Mouse (Mus musculus): ENCODE measurements around the gene Cep128. TPM values are rescaled to one million over a fixed set of nuclear protein-coding genes. Genes with fewer than 3 reads are reported as not detected.

Gene Cep128
- polyA plus RNA-seq, 1 experiment from 2014 or later = 12.9 TPM

DNA sequence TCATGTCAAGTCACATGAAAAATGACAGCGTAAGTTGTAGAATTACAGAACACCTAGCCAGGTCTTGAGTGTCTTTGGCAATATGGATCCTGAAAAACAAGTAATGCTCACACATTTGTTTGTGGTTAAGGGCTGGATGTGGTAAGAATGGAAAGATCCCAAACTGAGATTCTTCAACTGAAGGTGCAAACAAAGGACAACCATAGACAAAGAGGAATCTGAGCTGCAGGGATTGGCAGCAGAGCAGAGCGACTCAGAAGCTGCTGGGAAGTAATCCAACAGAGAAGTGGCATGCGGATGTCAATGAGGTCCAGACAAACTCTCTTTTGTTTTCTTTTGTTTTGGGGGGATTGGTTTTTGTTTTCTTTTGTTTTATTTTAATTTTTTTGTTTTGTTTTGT is 121.4 kb downstream of the Cep128 start:
- H3K27me3 ChIP-seq (ENCODE audit: control insufficient read depth, insufficient read depth, low read length) = no peaks in the 10 kb centered on the region
- H3K36me3 ChIP-seq (ENCODE audit: control insufficient read depth, insufficient read depth, low read length) = no peaks in the 10 kb centered on the region
- H3K9me3 ChIP-seq (ENCODE audit: control insufficient read depth, low read length) = no peaks in the 10 kb centered on the region
- H3K9ac ChIP-seq (ENCODE audit: low read length) = no peak overlapping the region
- ATAC-seq (replicated peaks; ENCODE audit: low FRiP score) (no peak), DNase-seq (ENCODE audit: low spot score) (no peak)
- WGBS = 71% methylated on average over 3 of the region's 3 CpGs
- H3K4me1 ChIP-seq (replicated peaks; ENCODE audit: control insufficient read depth, insufficient read depth, low read length) = peaks cover 2% of the 10 kb centered on the region; the same call in 1 of the 2 replicates
- H3K27ac ChIP-seq (ENCODE audit: low read depth, low read length) = no peak overlapping the region
- H3K4me2 ChIP-seq (ENCODE audit: low read depth, low read length, severe bottlenecking) = no peak overlapping the region
- no peak overlapping the region for H3K4me3 ChIP-seq (ENCODE audit: low read depth, low read length)

DNA sequence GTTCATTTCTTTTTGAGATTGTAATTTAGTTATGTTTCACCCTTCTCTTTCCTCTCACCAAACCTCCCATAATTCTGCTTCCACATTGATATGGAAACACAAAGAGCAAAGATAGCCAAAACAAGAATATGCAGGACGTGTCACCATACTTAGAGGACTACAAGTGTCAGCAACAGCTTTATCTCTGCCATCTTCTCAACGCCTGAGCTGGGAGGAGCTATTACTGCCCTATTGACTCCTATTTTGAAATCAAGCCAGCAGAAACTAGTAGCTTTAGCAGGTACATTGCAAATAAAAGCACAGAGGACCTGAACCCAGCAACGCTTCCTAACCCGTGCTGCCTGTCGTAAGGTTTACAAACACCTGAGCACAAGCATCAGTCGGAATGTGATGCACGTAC is 127.9 kb downstream of the Cep128 start:
- DNase-seq (ENCODE audit: low spot score) = no peak
- 93% methylated on average over 7 of the region's 7 CpGs for WGBS
- no peak overlapping the region for H3K9ac ChIP-seq (ENCODE audit: low read length)

DNA sequence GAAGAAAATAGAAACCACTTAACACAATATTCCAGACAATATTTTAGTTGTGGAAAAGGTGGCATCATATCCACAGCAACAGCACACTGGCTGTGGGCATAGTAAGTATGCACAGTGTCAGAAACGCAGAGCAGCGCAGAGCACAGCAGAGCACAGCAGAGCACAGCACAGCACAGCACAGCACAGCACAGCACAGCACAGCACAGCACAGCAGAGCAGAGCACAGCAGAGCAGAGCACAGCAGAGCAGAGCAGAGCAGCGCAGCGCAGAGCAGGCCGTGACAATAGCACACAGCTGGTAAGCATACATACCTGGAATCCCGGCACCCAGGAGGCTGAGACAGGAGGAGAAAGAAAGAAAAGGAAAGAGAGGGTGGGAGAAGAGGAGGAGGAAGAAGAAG is 129.4 kb downstream of the Cep128 start:
- Histone ChIP-seq H3K4me1 (replicated peaks; ENCODE audit: control insufficient read depth, insufficient read depth, low read length) (peaks cover 2% of the 10 kb centered on the region; the same call in 1 of the 2 replicates), H3K4me3 (ENCODE audit: low read depth, low read length) (no peak overlapping the region), H3K9me3 (ENCODE audit: control insufficient read depth, low read length) (no peaks in the 10 kb centered on the region), H3K27ac (ENCODE audit: low read depth, low read length) (no peak overlapping the region), H3K27me3 (ENCODE audit: control insufficient read depth, insufficient read depth, low read length) (no peaks in the 10 kb centered on the region), H3K4me2 (ENCODE audit: low read depth, low read length, severe bottlenecking) (no peak overlapping the region), H3K36me3 (ENCODE audit: control insufficient read depth, insufficient read depth, low read length) (no peaks in the 10 kb centered on the region), H3K9ac (ENCODE audit: low read length) (no peak overlapping the region)
- ATAC-seq (replicated peaks; ENCODE audit: low FRiP score) = no peak
- DNase-seq (ENCODE audit: low spot score) = peak; percentile 60
- 92% methylated on average over 6 of the region's 6 CpGs for WGBS

More for the DNA sequence above, 127.9 kb downstream of the Cep128 start:
- Histone ChIP-seq H3K27me3 (ENCODE audit: control insufficient read depth, insufficient read depth, low read length) (no peaks in the 10 kb centered on the region), H3K4me3 (ENCODE audit: low read depth, low read length) (no peak overlapping the region), H3K4me1 (replicated peaks; ENCODE audit: control insufficient read depth, insufficient read depth, low read length) (peaks cover 2% of the 10 kb centered on the region; the same call in 1 of the 2 replicates), H3K9me3 (ENCODE audit: control insufficient read depth, low read length) (no peaks in the 10 kb centered on the region), H3K27ac (ENCODE audit: low read depth, low read length) (no peak overlapping the region), H3K36me3 (ENCODE audit: control insufficient read depth, insufficient read depth, low read length) (no peaks in the 10 kb centered on the region), H3K4me2 (ENCODE audit: low read depth, low read length, severe bottlenecking) (no peak overlapping the region)
- ATAC-seq (replicated peaks; ENCODE audit: low FRiP score) = no peak

DNA sequence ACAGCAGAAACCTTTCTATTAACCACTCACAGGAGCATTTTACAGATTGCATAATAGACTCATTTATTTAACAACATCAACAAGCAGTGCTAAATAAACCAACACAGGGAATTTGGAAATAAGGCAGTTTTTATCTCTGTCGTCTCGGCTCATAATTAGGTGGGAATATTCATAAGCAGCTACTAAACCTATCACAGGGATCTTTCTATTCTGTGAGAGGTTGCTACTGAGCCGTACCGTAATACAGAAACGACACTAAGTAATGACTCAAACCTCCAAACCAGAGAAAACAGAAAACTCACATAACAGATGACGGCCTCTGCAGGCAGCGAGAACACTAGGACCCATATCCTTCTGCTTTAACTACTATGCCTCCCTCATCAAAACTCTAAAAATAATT is 163.6 kb downstream of the Cep128 start:
- Histone ChIP-seq H3K9ac (ENCODE audit: low read length) (no peak overlapping the region), H3K4me3 (ENCODE audit: low read depth, low read length) (no peak overlapping the region), H3K27ac (ENCODE audit: low read depth, low read length) (no peak overlapping the region), H3K9me3 (ENCODE audit: control insufficient read depth, low read length) (no peaks in the 10 kb centered on the region), H3K4me2 (ENCODE audit: low read depth, low read length, severe bottlenecking) (no peak overlapping the region), H3K36me3 (ENCODE audit: control insufficient read depth, insufficient read depth, low read length) (no peaks in the 10 kb centered on the region), H3K27me3 (ENCODE audit: control insufficient read depth, insufficient read depth, low read length) (no peaks in the 10 kb centered on the region), H3K4me1 (replicated peaks; ENCODE audit: control insufficient read depth, insufficient read depth, low read length) (no peaks in the 10 kb centered on the region)
- DNase-seq (ENCODE audit: low spot score) = no peak
- 91% methylated on average over 7 of the region's 7 CpGs for WGBS
- no peak for ATAC-seq (replicated peaks; ENCODE audit: low FRiP score)

DNA sequence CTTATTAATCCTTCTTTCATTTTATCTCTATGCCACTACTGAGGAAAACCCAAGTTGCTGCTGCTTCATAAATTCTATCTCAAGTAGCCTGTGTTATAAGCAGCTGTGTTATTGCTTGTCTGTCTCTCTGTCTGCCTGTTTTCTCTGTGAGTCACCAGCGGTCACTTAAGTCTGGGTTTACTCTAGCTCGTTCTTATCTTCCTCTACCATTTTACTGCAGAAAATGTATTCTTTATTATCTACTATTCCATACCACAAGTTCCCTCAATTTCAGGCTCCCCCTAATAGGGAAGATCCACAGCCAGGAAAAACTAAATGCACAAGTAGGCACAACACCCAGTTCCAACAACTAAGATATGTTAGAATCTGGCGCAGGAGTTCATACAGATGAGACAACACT is 178.7 kb downstream of the Cep128 start:
- H3K9me3 ChIP-seq (ENCODE audit: control insufficient read depth, low read length) = no peaks in the 10 kb centered on the region
- H3K27me3 ChIP-seq (ENCODE audit: control insufficient read depth, insufficient read depth, low read length) = no peaks in the 10 kb centered on the region
- DNase-seq (ENCODE audit: low spot score) (no peak), ATAC-seq (replicated peaks; ENCODE audit: low FRiP score) (no peak)
- no peak overlapping the region for H3K4me3 ChIP-seq (ENCODE audit: low read depth, low read length)
- H3K27ac ChIP-seq (ENCODE audit: low read depth, low read length) = no peak overlapping the region
- no peak overlapping the region for H3K9ac ChIP-seq (ENCODE audit: low read length)
- 0 out of 2 replicates have a peak, but pooled peaks cover 1% of the 10 kb centered on the region for H3K4me1 ChIP-seq (replicated peaks; ENCODE audit: control insufficient read depth, insufficient read depth, low read length)
- 92% methylated on average over 3 of the region's 3 CpGs for WGBS
- H3K36me3 ChIP-seq (ENCODE audit: control insufficient read depth, insufficient read depth, low read length) = no peaks in the 10 kb centered on the region
- H3K4me2 ChIP-seq (ENCODE audit: low read depth, low read length, severe bottlenecking) = no peak overlapping the region

DNA sequence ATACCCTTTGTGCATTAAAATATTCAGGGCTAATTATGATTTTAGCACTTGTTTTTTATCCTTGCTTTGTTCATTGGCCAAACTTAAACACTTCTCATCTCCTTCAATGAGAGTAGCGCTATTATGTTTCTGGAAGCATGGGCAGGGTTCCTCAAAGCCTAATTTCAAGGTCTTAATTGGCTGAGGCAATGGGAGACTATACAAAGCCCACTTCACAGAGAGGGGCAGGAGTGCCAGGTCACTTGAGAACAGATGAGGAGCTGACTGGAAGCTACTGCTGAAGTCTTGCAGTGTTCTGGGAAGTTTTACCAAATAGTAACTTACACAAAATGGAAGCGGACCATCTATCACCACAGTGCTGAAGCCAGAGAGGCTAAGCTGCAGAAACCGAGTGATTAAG is 179.9 kb downstream of the Cep128 start:
- no peaks in the 10 kb centered on the region for H3K27me3 ChIP-seq (ENCODE audit: control insufficient read depth, insufficient read depth, low read length)
- H3K9me3 ChIP-seq (ENCODE audit: control insufficient read depth, low read length) = no peaks in the 10 kb centered on the region
- DNase-seq (ENCODE audit: low spot score) = no peak
- ATAC-seq (replicated peaks; ENCODE audit: low FRiP score) = peak; percentile 93
- H3K27ac ChIP-seq (ENCODE audit: low read depth, low read length) = no peak overlapping the region
- no peak overlapping the region for H3K4me3 ChIP-seq (ENCODE audit: low read depth, low read length)
- 0 out of 2 replicates have a peak, but pooled peaks cover 1% of the 10 kb centered on the region for H3K4me1 ChIP-seq (replicated peaks; ENCODE audit: control insufficient read depth, insufficient read depth, low read length)
- no peak overlapping the region for H3K4me2 ChIP-seq (ENCODE audit: low read depth, low read length, severe bottlenecking)
- H3K9ac ChIP-seq (ENCODE audit: low read length) = no peak overlapping the region
- 52% methylated on average over 3 of the region's 3 CpGs for WGBS
- H3K36me3 ChIP-seq (ENCODE audit: control insufficient read depth, insufficient read depth, low read length) = no peaks in the 10 kb centered on the region

DNA sequence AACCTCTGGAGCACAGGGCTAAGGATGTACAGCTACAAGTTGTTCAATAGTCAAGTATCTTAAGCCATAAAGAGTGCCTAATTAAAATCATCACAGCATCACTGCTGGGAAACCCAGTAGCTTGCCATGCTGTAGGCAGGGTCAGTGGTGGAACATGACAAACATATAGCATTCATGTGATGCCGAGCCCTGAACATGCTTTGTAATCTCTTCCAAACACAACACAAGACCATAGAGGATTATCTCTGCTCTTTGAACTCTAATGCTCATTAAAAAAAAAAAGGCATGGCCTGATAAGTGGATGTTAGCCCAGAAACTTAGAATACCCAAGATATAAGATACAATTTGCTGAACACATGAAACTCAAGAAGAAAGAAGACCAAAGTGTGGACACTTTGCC is 181.7 kb downstream of the Cep128 start:
- H3K27ac ChIP-seq (ENCODE audit: low read depth, low read length) = no peak overlapping the region
- 0 out of 2 replicates have a peak, but pooled peaks cover 1% of the 10 kb centered on the region for H3K4me1 ChIP-seq (replicated peaks; ENCODE audit: control insufficient read depth, insufficient read depth, low read length)
- H3K4me2 ChIP-seq (ENCODE audit: low read depth, low read length, severe bottlenecking) = no peak overlapping the region
- no peak overlapping the region for H3K9ac ChIP-seq (ENCODE audit: low read length)
- DNase-seq (ENCODE audit: low spot score) (no peak), ATAC-seq (replicated peaks; ENCODE audit: low FRiP score) (no peak)
- 59% methylated on average over 1 of the region's 1 CpGs for WGBS
- no peaks in the 10 kb centered on the region for H3K27me3 ChIP-seq (ENCODE audit: control insufficient read depth, insufficient read depth, low read length)
- H3K9me3 ChIP-seq (ENCODE audit: control insufficient read depth, low read length) = no peaks in the 10 kb centered on the region
- H3K4me3 ChIP-seq (ENCODE audit: low read depth, low read length) = no peak overlapping the region
- no peaks in the 10 kb centered on the region for H3K36me3 ChIP-seq (ENCODE audit: control insufficient read depth, insufficient read depth, low read length)

DNA sequence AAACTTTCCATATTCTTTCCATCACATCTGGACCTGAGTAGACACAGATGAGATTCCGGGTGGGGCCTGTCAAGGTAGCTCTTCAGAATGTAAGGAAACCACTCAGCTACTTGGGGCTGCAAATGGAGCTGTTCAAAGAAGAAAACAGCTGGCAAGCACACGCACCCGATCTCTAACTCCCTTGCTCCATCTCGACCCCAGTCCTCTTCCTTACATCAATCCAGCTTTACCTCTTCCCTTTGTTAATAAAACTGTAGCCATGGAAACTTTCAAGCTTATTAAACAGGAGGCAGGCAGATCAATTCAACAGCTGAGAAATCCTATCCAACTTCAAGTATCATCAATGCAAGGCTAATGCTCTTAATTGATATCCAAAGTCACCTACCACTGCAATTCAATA is 195.1 kb downstream of the Cep128 start:
- H3K4me3 ChIP-seq (ENCODE audit: low read depth, low read length) = no peak overlapping the region
- ATAC-seq (replicated peaks; ENCODE audit: low FRiP score) (no peak), DNase-seq (ENCODE audit: low spot score) (no peak)
- no peaks in the 10 kb centered on the region for H3K27me3 ChIP-seq (ENCODE audit: control insufficient read depth, insufficient read depth, low read length)
- no peak overlapping the region for H3K4me2 ChIP-seq (ENCODE audit: low read depth, low read length, severe bottlenecking)
- H3K9me3 ChIP-seq (ENCODE audit: control insufficient read depth, low read length) = no peaks in the 10 kb centered on the region
- H3K9ac ChIP-seq (ENCODE audit: low read length) = no peak overlapping the region
- 59% methylated on average over 4 of the region's 4 CpGs for WGBS
- H3K36me3 ChIP-seq (ENCODE audit: control insufficient read depth, insufficient read depth, low read length) = no peaks in the 10 kb centered on the region
- no peak overlapping the region for H3K27ac ChIP-seq (ENCODE audit: low read depth, low read length)
- H3K4me1 ChIP-seq (replicated peaks; ENCODE audit: control insufficient read depth, insufficient read depth, low read length) = no peaks in the 10 kb centered on the region

DNA sequence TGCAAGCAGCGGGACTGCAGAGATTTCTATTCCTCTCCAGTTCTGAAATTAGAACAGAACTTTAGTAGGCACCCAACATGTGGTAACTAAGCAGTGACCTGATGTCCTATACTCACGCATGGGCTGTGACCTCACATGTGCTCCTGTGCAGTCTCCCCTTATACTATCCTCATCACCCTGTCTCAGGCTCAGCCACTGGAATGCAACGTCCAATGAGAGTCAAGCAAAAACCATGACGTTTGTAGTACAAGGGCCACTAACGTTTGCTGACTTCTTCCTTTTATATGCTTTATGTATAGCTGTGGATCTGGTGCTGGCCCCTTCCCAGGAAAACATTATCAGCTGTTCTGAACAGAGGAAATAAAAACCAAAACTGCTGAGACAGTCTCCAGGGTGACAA is 198.6 kb downstream of the Cep128 start:
- ATAC-seq (replicated peaks; ENCODE audit: low FRiP score) = no peak
- Histone ChIP-seq H3K4me3 (ENCODE audit: low read depth, low read length) (no peak overlapping the region), H3K9me3 (ENCODE audit: control insufficient read depth, low read length) (no peaks in the 10 kb centered on the region), H3K27me3 (ENCODE audit: control insufficient read depth, insufficient read depth, low read length) (no peaks in the 10 kb centered on the region), H3K4me1 (replicated peaks; ENCODE audit: control insufficient read depth, insufficient read depth, low read length) (no peaks in the 10 kb centered on the region), H3K9ac (ENCODE audit: low read length) (no peak overlapping the region), H3K4me2 (ENCODE audit: low read depth, low read length, severe bottlenecking) (no peak overlapping the region), H3K27ac (ENCODE audit: low read depth, low read length) (no peak overlapping the region), H3K36me3 (ENCODE audit: control insufficient read depth, insufficient read depth, low read length) (no peaks in the 10 kb centered on the region)
- no peak for DNase-seq (ENCODE audit: low spot score)
- 76% methylated on average over 5 of the region's 5 CpGs for WGBS

Measured in forebrain, embryonic 11.5 days (tissue).